Mouse (Mus musculus): Measurements from ENCODE around the gene Rab40b. TPM values are rescaled to one million over a fixed set of nuclear protein-coding genes. Genes with fewer than 3 reads are reported as not detected.

Rab40b gene
- total RNA-seq, 2 experiments from 2014 or later, result 5.5 to 7.7 TPM

Small RNA genes within 50 kb of the gene (microRNA-seq; reads per million reads assigned to microRNA genes)
- gene Mir7236, result not detected

Other genes with a start within 250 kb of the Rab40b start
- gene Tex19.1, start 242.1 kb downstream of the Rab40b start, total RNA-seq (2021), result not detected
- gene Uts2r, start 228.0 kb downstream of the Rab40b start, total RNA-seq (2021), result not detected
- gene Hexdc, start 183.8 kb downstream of the Rab40b start, total RNA-seq (2021), result 10 to 100 TPM; 21.9 to 22.5 TPM
- gene Ogfod3, start 183.5 kb downstream of the Rab40b start, total RNA-seq (2021), result 10 to 100 TPM; 23.6 to 26.0 TPM
- 10 to 100 TPM; 27.6 to 28.3 TPM for gene Cybc1, start 158.9 kb downstream of the Rab40b start, total RNA-seq (2021)
- 10 to 100 TPM; 28.4 to 36.2 TPM for gene Narf, start 151.0 kb downstream of the Rab40b start, total RNA-seq (2021)
- 10 to 100 TPM; 32.7 to 36.7 TPM for gene Foxk2, start 128.3 kb downstream of the Rab40b start, total RNA-seq (2021)
- gene Wdr45b, start 33.8 kb downstream of the Rab40b start, total RNA-seq (2021), result 10 to 100 TPM; 65.1 to 71.0 TPM
- gene Fn3krp, start 33.1 kb upstream of the Rab40b start, total RNA-seq (2021), result 10 to 100 TPM; 14.8 to 16.1 TPM
- gene Fn3k, start 46.7 kb upstream of the Rab40b start, total RNA-seq (2021), result 1 to 10 TPM; 5.3 to 5.4 TPM
- 10 to 100 TPM; 45.0 to 46.3 TPM for gene Tbcd, start 63.7 kb upstream of the Rab40b start, total RNA-seq (2021)
- gene Zfp750, start 131.1 kb upstream of the Rab40b start, total RNA-seq (2021), result 1 to 10 TPM in 1 of 2 experiments, under 1 TPM in 1; 0.70 to 1.0 TPM